Mouse (Mus musculus): ENCODE data around the gene Csrnp3. TPM values are rescaled to one million over a fixed set of nuclear protein-coding genes. Genes with fewer than 3 reads are reported as not detected.

Gene Csrnp3
- total and polyA plus RNA-seq, 3 experiments: not detected

- H3K27me3 ChIP-seq (ENCODE audit: control insufficient read depth in 1 of 2, insufficient read depth in 2 of 2, low read length in 2 of 2): no peaks in the 10 kb centered on the region
- no peaks in the 10 kb centered on the region for H3K9me3 ChIP-seq (replicated peaks; ENCODE audit: insufficient read depth, low read length)
- H3K36me3 ChIP-seq (ENCODE audit: control insufficient read depth in 1 of 2, insufficient read depth in 2 of 2, low read length in 2 of 2): no peaks in the 10 kb centered on the region
- no peaks in the 10 kb centered on the region for H3K4me1 ChIP-seq (ENCODE audit: control insufficient read depth in 1 of 2, insufficient read depth in 2 of 2, low read length in 2 of 2)
- H3K27ac ChIP-seq (ENCODE audit: control insufficient read depth, low read depth, low read length): no peak overlapping the region
- H3K9ac ChIP-seq (ENCODE audit: control insufficient read depth, low read depth, low read length, poor library complexity, severe bottlenecking): no peak overlapping the region
- TF ChIP-seq TAL1 (IDR thresholded peaks at IDR 0.05; ENCODE audit: low read length) (no peak), MYB (IDR thresholded peaks at IDR 0.05; ENCODE audit: low read depth, low read length) (no peak), ZC3H11A (IDR thresholded peaks at IDR 0.05; ENCODE audit: low read depth, low read length) (no peak), MXI1 (IDR thresholded peaks at IDR 0.05; ENCODE audit: low read depth, low read length) (no peak), GABPA (IDR thresholded peaks at IDR 0.05; ENCODE audit: low read depth, low read length) (no peak), CHD2 (IDR thresholded peaks at IDR 0.05; ENCODE audit: low read length) (no peak), E2F4 (IDR thresholded peaks at IDR 0.05; ENCODE audit: borderline replicate concordance, low read depth, low read length) (no peak), KAT2A (conservative IDR thresholded peaks at IDR 0.05; ENCODE audit: low read depth, low read length) (no peak), HCFC1 (IDR thresholded peaks at IDR 0.05; ENCODE audit: low read depth, low read length) (no peak), RCOR1 (IDR thresholded peaks at IDR 0.05; ENCODE audit: low read depth, low read length) (no peak), ZMIZ1 (IDR thresholded peaks at IDR 0.05; ENCODE audit: low read depth, low read length) (no peak), POLR2AphosphoS2 (IDR thresholded peaks at IDR 0.05; ENCODE audit: low read length) (no peak), MAX (IDR thresholded peaks at IDR 0.05; ENCODE audit: low read length) (no peak)
- no peaks in the 10 kb centered on the region for H3K79me2 ChIP-seq (ENCODE audit: control insufficient read depth, insufficient read depth, low read length, poor library complexity)
- H3K4me3 ChIP-seq (ENCODE audit: control insufficient read depth in 1 of 2, insufficient read depth in 1 of 2, low read depth in 2 of 2, low read length in 2 of 2): no peak overlapping the region
- DNase-seq (ENCODE audit: low read depth, low spot score): no peak
These were observed 183.2 kb downstream of the Csrnp3 start for GRCm38 (mm10) chr2:66028812-66029211.

GRCm38 (mm10) chr2:66034907-66035679 is 189.5 kb downstream of the Csrnp3 start:
- H3K36me3 ChIP-seq (ENCODE audit: control insufficient read depth in 1 of 2, insufficient read depth in 2 of 2, low read length in 2 of 2): no peaks in the 10 kb centered on the region
- no peaks in the 10 kb centered on the region for H3K79me2 ChIP-seq (ENCODE audit: control insufficient read depth, insufficient read depth, low read length, poor library complexity)
- H3K4me1 ChIP-seq (ENCODE audit: control insufficient read depth in 1 of 2, insufficient read depth in 2 of 2, low read length in 2 of 2): no peaks in the 10 kb centered on the region
- DNase-seq (ENCODE audit: low read depth, low spot score): no peak
- H3K4me3 ChIP-seq (ENCODE audit: control insufficient read depth in 1 of 2, insufficient read depth in 1 of 2, low read depth in 2 of 2, low read length in 2 of 2): no peak overlapping the region
- H3K9ac ChIP-seq (ENCODE audit: control insufficient read depth, low read depth, low read length, poor library complexity, severe bottlenecking): no peak overlapping the region
- H3K9me3 ChIP-seq (replicated peaks; ENCODE audit: insufficient read depth, low read length): no peaks in the 10 kb centered on the region
- H3K27ac ChIP-seq (ENCODE audit: control insufficient read depth, low read depth, low read length): no peak overlapping the region
- H3K27me3 ChIP-seq (ENCODE audit: control insufficient read depth in 1 of 2, insufficient read depth in 2 of 2, low read length in 2 of 2): no peaks in the 10 kb centered on the region
- TF ChIP-seq GATA1 (IDR thresholded peaks at IDR 0.05; ENCODE audit: low read depth, low read length) (no peak), ZC3H11A (IDR thresholded peaks at IDR 0.05; ENCODE audit: low read depth, low read length) (no peak), RAD21 (IDR thresholded peaks at IDR 0.05; ENCODE audit: low read depth, low read length) (no peak), MXI1 (IDR thresholded peaks at IDR 0.05; ENCODE audit: low read depth, low read length) (no peak), MAZ (IDR thresholded peaks at IDR 0.05; ENCODE audit: low read depth, low read length) (no peak), HCFC1 (IDR thresholded peaks at IDR 0.05; ENCODE audit: low read depth, low read length) (no peak), ELF1 (IDR thresholded peaks at IDR 0.05; ENCODE audit: low read depth, low read length) (no peak), GABPA (IDR thresholded peaks at IDR 0.05; ENCODE audit: low read depth, low read length) (no peak), SIN3A (IDR thresholded peaks at IDR 0.05; ENCODE audit: low read length) (no peak), POLR2AphosphoS2 (IDR thresholded peaks at IDR 0.05; ENCODE audit: low read length) (no peak), USF1 (IDR thresholded peaks at IDR 0.05; ENCODE audit: low read depth, low read length) (no peak)
